Mouse (Mus musculus) kidney, postnatal 0 days (tissue): ENCODE measurements around the gene Bcl2l12. TPM values are rescaled to one million over a fixed set of nuclear protein-coding genes. Genes with fewer than 3 reads are reported as not detected.

Experiments used
- ATAC-seq: fragments of 200-750 bp; cut with Nextera tagmentation; replicated peaks from 2 replicates; pipeline ENCODE4 v1.8.0; 2017; ENCODE audit warnings: low read depth, moderate number of reproducible peaks, moderate TSS enrichment, moderate library complexity; ENCODE audit not compliant: low FRiP score
- DNase-seq: peaks from one replicate; pipeline ENCODE4 v3.0.0-alpha.2; 2016; ENCODE audit warnings: low spot score
- H3K27ac ChIP-seq: fragments of 300-500 bp; sonication (generic); 2 replicates; pipeline ENCODE4 v1.5.1; 2014; ENCODE audit warnings: mild to moderate bottlenecking
- H3K27me3 ChIP-seq: fragments of 300-500 bp; sonication (generic); 2 replicates; pipeline ENCODE4 v1.6.1; 2014; ENCODE audit warnings: low read length, mixed read lengths; ENCODE audit not compliant: insufficient read depth
- H3K36me3 ChIP-seq: fragments of 300-500 bp; sonication (generic); 2 replicates; pipeline ENCODE4 v1.6.1; 2014; ENCODE audit warnings: low read length, mixed read lengths; ENCODE audit not compliant: insufficient read depth
- H3K4me1 ChIP-seq: fragments of 300-500 bp; sonication (generic); replicated peaks from 2 replicates; pipeline ENCODE4 v1.6.1; 2014; ENCODE audit warnings: antibody characterized with exemption, low read length, mixed read lengths; ENCODE audit not compliant: insufficient read depth
- H3K4me2 ChIP-seq: fragments of 300-500 bp; sonication (generic); 2 replicates; pipeline ENCODE4 v1.6.1; 2014; ENCODE audit warnings: mild to moderate bottlenecking, low read length, moderate library complexity, mixed read lengths
- H3K4me3 ChIP-seq: fragments of 300-500 bp; sonication (generic); replicated peaks from 2 replicates; pipeline ENCODE4 v1.5.1; 2014; ENCODE audit warnings: low read depth, low read length
- H3K9ac ChIP-seq: fragments of 300-500 bp; sonication (generic); 2 replicates; pipeline ENCODE4 v1.6.1; 2014; ENCODE audit warnings: low read depth, low read length
- H3K9me3 ChIP-seq: fragments of 300-500 bp; sonication (generic); replicated peaks from 2 replicates; pipeline ENCODE4 v1.6.1; 2016; ENCODE audit warnings: low read length, inconsistent platforms, mixed read lengths
- CTCF ChIP-seq: IDR thresholded peaks from 2 replicates; pipeline ENCODE4 v1.5.1; 2016; ENCODE audit warnings: antibody characterized with exemption, low read depth, mild to moderate bottlenecking, moderate library complexity
- WGBS: fragments of 180-500 bp; shearing (Covaris S2); extraction: QIAGEN DNeasy Blood & Tissue Kit; methylation state at CpG from one replicate; pipeline ENCODE4 v1.1.7; 2014; 5-methylcytosine and 5-hydroxymethylcytosine counted together
- polyA plus RNA-seq: library from polyadenylated mRNA; unstranded; fragments of >200 nt; fragmentation: Nextera tagmentation; extraction: Ambion mirVana; gene quantifications from 2 replicates; pipeline ENCODE4 v1.2.1, GENCODE M21; 2015

Gene Bcl2l12
- polyA plus RNA-seq, 1 experiment from 2014 or later: 42.8 TPM

- Histone ChIP-seq H3K4me3 (no peak overlapping the region), H3K9me3 (no peaks in the 10 kb centered on the region), H3K4me2 (no peak overlapping the region), H3K9ac (no peak overlapping the region), H3K4me1 (peaks cover 8% of the 10 kb centered on the region), H3K27me3 (no peaks in the 10 kb centered on the region), H3K27ac (no peak overlapping the region), H3K36me3 (peaks cover 60% of the 10 kb centered on the region)
- ATAC-seq (no peak), DNase-seq (no peak)
- peak; percentile 18; the same call in 1 of the 2 replicates for TF ChIP-seq CTCF
- WGBS: 94% methylated on average over 3 of the region's 3 CpGs
These were observed 20.2 kb downstream of the Bcl2l12 start for GRCm38 (mm10) chr7:44978300-44978699.

DNA sequence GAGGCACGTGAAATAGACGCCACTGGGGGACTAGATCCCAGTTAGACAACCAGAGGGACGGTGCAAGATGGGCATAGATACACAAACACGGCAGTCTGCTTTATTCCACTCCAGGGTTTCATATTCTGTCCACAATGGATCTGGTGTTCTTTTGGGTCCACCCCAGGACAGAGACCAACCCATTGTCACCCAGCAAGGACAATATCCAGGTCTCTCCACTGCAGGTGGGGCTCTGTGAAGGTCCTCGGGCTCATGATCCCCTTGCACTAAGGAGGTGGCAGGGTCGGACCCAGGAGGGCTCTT lies 23.4 kb downstream of the Bcl2l12 start:
- DNase-seq (no peak), ATAC-seq (no peak)
- H3K4me3 ChIP-seq: no peak overlapping the region
- H3K36me3 ChIP-seq: peaks cover 39% of the 10 kb centered on the region; the same call in 1 of the 2 replicates
- TF ChIP-seq CTCF: no peak
- no peaks in the 10 kb centered on the region for H3K9me3 ChIP-seq
- no peak overlapping the region for H3K27ac ChIP-seq
- no peaks in the 10 kb centered on the region for H3K27me3 ChIP-seq
- peak overlapping the region; percentile 70; the same call in 1 of the 2 replicates for H3K4me2 ChIP-seq
- peaks cover 10% of the 10 kb centered on the region for H3K4me1 ChIP-seq
- no peak overlapping the region for H3K9ac ChIP-seq
- WGBS: 23% methylated on average over 6 of the region's 6 CpGs

DNA sequence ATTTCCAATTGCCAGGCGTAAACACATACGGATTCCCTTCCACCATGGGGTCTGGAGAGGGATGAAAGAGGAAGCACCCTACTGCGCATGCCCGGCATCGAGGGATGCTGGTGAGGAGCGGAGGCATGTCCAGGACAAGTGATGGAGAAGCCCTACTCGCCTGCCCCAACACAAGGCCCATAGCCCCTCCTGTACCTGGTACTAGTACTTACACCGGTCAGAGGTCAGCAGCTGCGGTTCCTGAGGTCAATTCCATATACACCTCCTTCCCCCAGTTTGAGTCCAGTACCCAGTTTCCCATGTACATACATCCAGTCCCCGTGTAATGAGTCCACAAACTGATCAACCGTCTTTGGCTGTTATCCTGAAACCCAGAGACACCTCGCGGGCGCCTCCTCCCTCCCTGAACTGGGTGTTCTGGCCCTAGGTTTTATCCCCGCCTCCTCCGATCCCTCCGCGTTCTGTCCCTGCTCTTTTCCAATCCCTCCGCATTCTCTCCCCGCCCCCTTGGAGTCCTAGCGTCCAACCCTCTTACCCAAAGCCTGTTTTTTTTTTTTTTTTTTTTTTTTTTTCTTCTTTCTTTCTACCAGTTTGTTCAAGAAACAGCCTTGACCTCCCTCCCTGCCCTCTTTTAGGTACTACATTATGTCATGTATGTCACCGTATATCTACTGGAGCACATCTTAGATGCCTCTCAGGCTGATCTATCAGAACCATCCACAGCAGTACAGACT lies 24.0 kb downstream of the Bcl2l12 start, which contains the start of gene Cpt1c:
Gene Cpt1c, minus strand, starts transcription at position 469 of the 734 bp plus-strand sequence.
- DNase-seq (peak; percentile 95), ATAC-seq (peak; percentile 23; the same call in 1 of the 2 replicates)
- Histone ChIP-seq H3K9me3 (no peaks in the 10 kb centered on the region), H3K27ac (peak within 1 kb of the TSS; percentile 47; the same call in 1 of the 2 replicates), H3K36me3 (peaks cover 34% of the 10 kb centered on the region; the same call in 1 of the 2 replicates), H3K4me2 (peak within 1 kb of the TSS; percentile 70), H3K4me1 (peaks cover 10% of the 10 kb centered on the region), H3K4me3 (peak within 1 kb of the TSS; percentile 48), H3K9ac (peak within 1 kb of the TSS; percentile 54), H3K27me3 (no peaks in the 10 kb centered on the region)
- WGBS: 3% methylated on average over 22 of the region's 22 CpGs
- peak; percentile 21; the same call in 1 of the 2 replicates for TF ChIP-seq CTCF

DNA sequence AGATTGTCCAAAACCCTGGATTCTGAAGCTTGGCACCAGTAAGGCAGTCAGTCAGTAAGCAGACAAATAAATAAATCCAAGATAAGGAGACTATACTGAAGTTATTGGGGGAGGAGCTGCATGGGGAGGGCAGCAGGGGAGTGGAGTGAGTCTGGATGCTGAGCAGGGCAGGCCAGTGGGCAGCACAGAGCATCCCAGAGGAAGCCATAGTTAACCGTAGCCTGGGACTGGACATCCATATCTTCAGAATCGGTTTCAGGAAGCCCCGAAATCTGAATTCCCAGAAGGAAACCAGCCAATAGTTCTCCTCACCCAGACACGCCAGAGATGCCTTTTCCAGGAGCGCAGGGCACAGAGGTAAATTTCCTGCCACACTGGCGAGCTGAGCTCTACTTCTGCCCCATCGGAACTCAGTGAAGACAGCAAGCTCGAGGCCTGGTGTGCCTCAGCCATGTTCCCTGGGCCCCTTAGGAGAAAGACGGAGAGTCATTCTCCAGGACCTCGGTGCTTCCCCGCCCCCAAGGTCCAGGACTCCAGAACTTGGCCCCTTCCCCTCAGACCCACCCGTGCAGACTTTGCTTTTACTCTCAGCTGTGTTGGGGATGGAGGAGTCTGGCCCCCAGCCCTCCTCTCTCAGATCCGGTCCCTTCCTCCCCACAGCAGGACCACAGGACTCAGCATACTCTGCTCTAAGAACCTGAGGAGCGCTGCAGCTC lies 24.9 kb downstream of the Bcl2l12 start:
- Histone ChIP-seq H3K4me3 (peak overlapping the region; percentile 48), H3K9me3 (no peaks in the 10 kb centered on the region), H3K4me1 (peaks cover 10% of the 10 kb centered on the region), H3K27ac (peak overlapping the region; percentile 36; the same call in 1 of the 2 replicates), H3K9ac (peak overlapping the region; percentile 54), H3K4me2 (peak overlapping the region; percentile 70), H3K27me3 (no peaks in the 10 kb centered on the region), H3K36me3 (peaks cover 24% of the 10 kb centered on the region; the same call in 1 of the 2 replicates)
- DNase-seq: no peak
- TF ChIP-seq CTCF: no peak
- 41% methylated on average over 14 of the region's 14 CpGs for WGBS
- no peak for ATAC-seq

GRCm38 (mm10) chr7:44971142-44971541 lies 27.4 kb downstream of the Bcl2l12 start:
- Histone ChIP-seq H3K4me2 (peak overlapping the region; percentile 82), H3K36me3 (0 out of 2 replicates have a peak, but pooled peaks cover 2% of the 10 kb centered on the region), H3K9me3 (no peaks in the 10 kb centered on the region), H3K27me3 (no peaks in the 10 kb centered on the region), H3K4me3 (no peak overlapping the region; the same call in 1 of the 2 replicates), H3K4me1 (peaks cover 10% of the 10 kb centered on the region), H3K27ac (no peak overlapping the region), H3K9ac (no peak overlapping the region)
- ATAC-seq: no peak
- WGBS: 65% methylated on average over 7 of the region's 7 CpGs
- no peak for TF ChIP-seq CTCF
- no peak for DNase-seq

DNA sequence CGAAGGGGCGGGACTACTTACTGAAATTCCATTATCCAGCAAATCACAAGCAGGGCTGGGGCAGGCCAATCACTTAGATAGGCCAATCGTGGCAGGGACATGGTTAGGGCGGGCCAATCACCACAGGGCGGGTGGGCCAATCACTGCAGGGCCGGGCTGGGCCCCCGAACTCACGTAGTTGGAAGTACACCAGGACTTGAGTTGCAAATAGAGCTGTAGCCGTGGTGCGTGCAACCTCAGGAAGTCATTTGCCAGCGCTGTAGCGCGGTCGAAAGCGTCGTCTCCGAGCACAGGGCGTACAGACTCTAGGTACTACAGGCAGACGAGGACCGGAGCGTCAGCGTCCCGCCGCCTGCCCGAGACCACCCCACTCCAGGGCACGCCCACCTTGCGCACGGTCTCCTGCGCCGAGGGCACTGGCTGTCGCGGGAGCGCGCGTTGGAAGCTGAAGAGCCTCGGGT lies 28.3 kb downstream of the Bcl2l12 start:
- DNase-seq (peak; percentile 97), ATAC-seq (peak; percentile 94)
- Histone ChIP-seq H3K4me2 (peak overlapping the region; percentile 82), H3K27ac (peak overlapping the region; percentile 78), H3K36me3 (no peaks in the 10 kb centered on the region), H3K4me3 (peak overlapping the region; percentile 51), H3K4me1 (peaks cover 10% of the 10 kb centered on the region), H3K9me3 (no peaks in the 10 kb centered on the region), H3K27me3 (no peaks in the 10 kb centered on the region), H3K9ac (peak overlapping the region; percentile 59)
- 1% methylated on average over 36 of the region's 36 CpGs for WGBS
- TF ChIP-seq CTCF: no peak
